Mouse (Mus musculus): ENCODE measurements at regions not wholly inside any gene's neighbourhood (a gene's known extent, or its start where the extent isn't known, plus 50 kb on each side); places are given as distances from the start of the nearest gene placed in this dataset.

- TF ChIP-seq POLR2A (IDR thresholded peaks at IDR 0.05; ENCODE audit: low read depth, low read length) (no peak), CTCF (conservative IDR thresholded peaks at IDR 0.05; ENCODE audit: insufficient read depth, insufficient read length, low read depth, low read length) (no peak)
These were observed 83.7 kb upstream of the Runx3 start for GRCm38 (mm10) chr4:135036764-135037163.

Data from kidney, adult 2 months (tissue).